Mouse (Mus musculus) cerebellum, postnatal 10 days (tissue): Measurements from ENCODE around the gene Npff.
A peak's percentile ranks its signal among the peaks of the same experiment; 100 is the strongest.

Experiments used
- DNase-seq, 2 experiments: peaks; one replicate each; pipeline ENCODE4 v3.0.0; 2021; ENCODE audit warnings: mixed read lengths in 2 of 2

The Npff gene

DNA sequence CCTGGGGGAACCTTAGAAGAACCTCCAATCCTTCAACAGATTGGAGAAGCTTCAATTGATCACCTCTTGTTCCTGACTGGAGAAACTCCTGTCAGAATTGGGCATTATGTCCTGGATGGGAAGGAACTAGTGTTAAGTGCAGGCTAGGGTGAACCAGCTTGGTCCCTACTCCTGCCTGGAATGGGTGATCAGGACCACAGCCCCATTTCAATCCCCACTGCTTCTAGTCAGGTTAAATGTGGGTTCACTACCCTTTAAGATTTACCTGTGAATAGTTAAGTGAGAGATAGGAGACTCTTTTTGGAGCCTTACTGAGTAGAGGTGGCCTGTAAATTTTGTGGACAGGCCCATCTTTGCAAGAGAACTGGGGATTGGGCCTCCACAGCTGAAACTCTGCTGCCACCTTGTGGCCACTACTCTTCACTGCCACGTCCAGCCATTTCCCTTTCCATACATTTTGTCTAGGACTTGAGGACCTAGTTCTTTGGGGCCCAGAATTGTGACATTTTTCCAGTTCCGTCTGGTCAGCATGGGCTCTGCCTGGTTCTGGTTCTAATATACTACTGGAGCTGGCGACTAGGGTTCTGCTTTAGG lies at the start of gene Npff:
Npff (minus strand) TSS at position 51 of the 594 bp plus-strand sequence.
- DNase-seq: peak; percentile 90 to 93

DNA sequence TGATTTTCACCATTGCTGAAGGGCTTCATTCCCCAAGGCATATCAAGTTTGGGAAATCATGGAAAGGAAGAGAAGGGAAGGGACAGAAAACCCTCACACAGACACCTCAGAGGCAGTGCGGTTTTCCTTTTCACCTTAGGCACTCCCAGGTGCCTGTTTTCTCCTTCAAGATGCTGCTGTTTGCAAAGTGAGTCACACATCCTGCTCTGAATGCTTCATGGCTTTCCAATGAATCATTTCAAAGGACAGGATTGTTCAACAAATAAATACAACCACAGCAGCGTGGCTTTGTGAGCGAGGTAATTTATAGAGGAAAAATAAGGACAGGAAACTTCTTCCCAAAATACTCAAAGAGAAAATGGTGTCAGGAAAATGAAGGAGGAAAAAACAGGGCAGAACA lies 47.3 kb upstream of the Npff start:
- DNase-seq: no peak

DNA sequence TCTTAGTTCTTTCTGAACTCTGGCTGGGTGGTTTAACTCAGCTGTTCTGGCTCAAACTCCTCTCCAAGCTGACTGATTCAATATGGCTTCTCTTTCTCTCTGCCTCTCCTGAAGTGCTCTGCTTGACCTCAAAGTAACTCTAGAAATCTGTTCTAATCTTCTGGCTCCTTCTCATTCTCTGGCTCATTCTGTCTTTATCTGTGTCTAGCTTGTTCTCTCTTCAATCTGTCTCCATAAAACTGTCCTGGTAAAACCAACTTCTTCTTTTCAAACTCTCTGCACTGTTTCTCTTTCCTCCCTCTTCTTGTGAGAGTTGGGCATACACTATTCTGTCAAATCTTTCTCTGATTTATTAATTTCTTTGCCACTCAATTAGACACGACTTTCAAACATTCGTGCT lies 43.1 kb upstream of the Npff start:
- no peak for DNase-seq

DNA sequence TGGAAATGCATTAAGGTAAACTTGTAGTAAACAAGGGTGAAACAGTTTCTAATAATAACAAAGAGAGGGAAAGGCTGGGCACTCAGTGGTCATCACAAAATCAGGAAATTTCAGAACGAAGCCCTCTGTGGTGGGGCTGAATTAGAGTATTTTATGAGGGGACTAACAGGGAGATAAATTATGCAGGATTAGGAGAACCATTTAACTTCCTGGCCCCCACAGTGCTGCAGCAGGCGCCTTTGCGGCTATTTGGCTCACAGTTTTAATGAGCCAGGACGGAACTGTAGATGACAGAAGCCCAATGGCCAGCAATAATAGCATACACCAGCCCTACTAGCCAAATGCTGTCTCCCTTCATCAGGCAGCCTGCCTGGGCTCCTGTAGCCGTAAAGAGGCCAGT lies 38.9 kb upstream of the Npff start:
- peak; percentile 48 to 53 for DNase-seq

DNA sequence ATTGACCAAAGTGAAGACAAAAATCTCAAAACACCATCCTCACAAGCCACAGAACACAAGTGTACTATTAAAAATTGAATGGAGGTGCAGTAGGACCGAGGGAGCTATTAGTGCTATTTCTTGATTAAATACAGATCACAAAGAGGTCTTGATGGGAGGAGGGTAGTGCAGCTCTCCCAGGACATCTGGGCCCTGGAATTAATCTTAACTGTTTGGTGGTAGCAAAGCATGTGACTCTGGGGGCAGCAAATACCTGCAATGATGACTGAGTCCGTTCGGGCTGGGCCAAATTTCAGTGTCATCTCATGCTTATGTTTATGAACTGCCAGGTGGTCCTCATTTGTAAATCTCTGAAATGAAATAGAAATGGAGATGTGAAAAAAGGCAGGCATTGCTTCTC lies 38.3 kb upstream of the Npff start:
- no peak for DNase-seq

DNA sequence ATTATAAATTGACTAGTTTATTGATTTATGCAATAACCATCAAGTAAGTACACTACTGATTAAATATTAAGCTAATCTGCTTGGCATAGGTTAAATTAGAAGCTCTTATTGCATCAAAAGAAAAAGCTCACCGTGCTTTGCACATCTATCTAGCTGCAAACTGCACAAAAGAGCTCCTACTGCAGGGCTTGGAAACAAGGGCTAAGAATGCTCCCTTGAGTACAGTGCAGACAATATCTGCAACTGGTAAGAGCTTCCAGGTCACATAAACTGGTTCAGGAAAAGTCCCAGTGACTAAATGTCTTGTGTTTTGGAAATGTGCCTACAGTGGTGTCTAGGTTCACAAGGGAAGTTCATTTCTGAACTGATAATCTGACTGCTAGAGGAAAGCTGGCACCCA lies 37.7 kb upstream of the Npff start:
- DNase-seq: no peak

DNA sequence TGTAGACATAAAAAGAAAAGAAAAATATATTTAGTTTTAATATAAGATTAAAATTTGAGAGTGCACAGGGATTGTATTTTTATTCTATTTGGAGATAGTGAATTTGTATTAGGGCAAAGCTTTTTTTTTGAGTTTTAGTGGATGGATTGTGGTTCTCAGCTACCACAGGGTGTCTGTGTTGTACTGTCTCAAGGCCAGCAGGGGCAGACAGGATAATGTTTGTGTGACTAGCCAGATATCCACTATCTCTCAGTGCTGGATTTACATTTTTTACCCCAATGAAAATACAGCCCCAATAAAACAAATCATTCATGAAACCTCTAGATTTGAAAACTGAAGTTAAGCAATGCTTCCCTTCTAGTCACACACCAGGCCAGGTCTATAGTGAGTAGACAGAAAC lies 32.8 kb upstream of the Npff start:
- peak; percentile 38 to 55 for DNase-seq

DNA sequence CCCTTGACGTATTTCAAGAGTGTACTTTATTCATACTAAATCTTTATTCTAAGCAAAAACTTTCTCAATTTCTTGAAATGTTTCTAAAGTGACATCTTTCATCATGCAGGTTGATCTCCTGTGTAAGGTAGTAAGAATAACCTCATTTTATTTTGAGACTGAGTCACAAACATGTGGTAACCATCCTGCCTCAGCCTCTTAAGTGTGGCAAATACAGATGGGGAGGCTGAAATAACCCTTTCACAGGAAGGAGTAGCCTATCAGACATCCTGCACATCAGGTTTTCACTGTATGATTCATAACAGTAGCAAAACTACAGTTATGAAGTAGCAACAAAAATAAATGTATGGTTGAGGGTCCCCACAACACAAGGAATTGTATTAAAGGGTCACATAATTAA lies 30.8 kb upstream of the Npff start:
- no peak for DNase-seq

DNA sequence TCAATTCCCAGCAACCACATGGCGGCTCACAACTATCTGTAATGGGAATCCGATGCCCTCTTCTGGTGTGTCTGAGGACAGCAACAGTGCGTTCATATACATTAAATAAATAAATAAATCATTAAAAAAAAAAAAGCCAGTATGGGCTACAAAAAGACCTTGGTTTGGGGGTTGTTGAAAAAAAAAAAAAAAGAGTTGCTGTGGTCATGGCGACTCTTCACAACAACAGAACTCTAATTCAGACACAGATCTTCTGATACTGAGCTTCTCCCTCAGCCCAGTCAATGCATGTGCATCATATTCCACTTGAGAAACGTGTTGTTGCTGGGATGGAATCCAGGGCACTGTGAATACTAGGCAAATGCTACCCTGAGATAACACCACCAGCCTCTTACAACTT lies 27.9 kb upstream of the Npff start:
- DNase-seq: no peak

DNA sequence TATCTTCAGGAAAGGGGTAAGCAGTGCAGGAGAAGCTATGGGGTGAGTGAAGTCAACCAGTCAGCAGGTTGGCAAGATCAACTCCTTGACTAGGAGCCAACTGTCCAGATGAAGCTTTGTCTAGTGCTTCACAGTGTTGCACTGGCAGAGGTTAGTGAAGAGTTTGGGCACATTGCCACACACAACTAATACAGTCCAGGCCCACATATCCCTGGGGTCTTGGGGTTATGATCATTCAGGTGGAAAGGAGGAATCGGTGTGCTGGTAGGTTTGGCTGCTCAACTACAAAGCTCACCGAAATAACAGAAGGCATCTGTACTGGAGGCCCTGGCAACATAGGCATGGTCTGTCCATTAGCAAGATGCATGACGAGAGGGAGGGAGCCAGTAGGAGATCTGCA lies 22.7 kb upstream of the Npff start:
- peak; percentile 98 for DNase-seq

DNA sequence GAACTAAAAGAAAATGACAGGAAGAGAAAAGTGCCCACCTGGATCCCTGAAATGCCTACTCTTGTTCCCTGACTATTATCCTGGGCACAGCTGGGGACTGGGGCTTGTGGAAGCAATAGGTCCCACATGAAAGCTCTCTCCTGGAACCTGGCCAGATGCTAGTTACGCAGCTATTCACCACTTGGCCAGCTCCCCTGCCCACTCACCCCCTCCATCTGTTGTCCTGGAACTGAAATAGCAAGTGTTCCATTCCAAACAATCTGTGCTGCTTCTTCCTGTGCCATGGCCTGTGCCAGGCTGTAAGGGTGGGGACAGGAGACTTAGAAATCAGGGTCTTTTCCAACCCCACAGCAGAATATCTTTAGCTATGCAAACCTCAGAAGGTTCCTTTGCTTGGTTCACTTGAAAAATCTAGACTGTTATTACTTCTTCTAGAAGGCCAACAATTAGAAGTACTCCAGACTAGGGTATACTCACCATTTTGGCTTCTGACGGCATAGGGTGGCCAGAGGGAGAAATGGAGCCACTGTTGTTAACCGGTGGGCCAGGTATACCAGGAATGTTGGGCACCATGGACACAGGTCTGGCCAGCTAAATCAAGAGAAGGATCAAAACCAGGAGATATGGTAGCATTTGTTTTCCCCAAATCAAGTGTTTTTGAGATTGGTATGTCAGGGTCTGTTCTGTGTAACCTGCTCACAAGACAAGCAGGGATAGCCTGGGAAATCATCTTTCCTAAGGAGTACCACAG lies 22.1 kb upstream of the Npff start:
- peak; percentile 99 to 100 for DNase-seq

DNA sequence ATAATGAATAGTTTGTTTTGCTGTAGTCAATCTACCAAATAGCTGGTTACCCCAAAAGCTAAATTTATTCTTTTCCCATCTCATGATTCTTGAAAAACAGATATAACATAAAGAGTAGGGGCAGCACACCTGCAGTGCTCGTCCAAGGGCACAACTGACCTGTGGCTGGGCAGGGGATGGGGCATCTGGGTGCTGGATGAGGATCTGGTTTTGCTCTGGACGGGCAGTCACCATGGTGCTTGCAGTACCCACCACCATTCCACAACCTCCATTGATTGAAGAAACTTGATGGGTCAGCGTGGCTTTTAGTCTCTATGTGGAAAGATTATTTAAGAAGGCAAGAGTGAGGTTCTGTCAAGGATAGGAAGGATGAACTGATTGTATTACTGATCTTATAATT lies 21.5 kb upstream of the Npff start:
- DNase-seq: peak; percentile 45 to 60

DNA sequence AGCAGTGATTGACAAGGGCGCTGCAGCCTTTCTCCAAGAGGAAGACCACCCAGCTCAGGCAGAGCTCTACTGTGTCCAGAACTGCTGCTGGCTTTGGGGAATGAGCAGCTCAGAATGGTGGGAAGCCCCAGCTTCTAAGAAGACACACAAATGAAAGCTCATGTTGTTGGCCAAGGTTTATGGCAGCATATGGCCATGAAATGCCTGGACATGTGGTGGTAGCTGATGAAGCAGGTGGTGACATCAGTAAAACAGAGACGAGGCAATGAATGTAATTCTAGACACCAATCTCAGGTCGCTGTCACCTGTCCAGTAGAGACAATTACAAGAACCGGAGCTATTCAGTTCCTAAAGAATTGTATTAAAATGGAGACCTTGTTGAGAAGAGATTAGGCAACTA lies 20.1 kb upstream of the Npff start:
- peak; percentile 84 to 86 for DNase-seq

DNA sequence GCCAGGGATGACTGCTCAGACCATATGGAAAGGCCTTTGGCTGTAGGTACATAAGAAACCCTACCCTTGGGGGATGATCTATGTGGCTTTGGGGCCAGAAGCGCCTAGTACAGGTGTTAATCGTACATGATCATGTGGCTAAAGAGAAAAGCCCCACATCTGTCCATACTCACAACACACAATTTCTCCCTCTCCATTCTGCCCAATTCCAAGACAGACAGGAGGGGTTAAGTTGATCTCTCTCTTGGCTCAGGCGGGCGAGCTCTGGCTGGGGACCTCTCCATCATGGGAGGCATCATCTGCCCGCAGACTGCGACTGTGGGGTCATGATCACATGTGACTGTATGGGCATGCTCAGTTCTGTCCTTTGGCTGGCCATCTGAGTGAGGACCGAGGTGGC lies 9.2 kb upstream of the Npff start:
- DNase-seq: peak in 1 of 2 experiments; percentile 17

DNA sequence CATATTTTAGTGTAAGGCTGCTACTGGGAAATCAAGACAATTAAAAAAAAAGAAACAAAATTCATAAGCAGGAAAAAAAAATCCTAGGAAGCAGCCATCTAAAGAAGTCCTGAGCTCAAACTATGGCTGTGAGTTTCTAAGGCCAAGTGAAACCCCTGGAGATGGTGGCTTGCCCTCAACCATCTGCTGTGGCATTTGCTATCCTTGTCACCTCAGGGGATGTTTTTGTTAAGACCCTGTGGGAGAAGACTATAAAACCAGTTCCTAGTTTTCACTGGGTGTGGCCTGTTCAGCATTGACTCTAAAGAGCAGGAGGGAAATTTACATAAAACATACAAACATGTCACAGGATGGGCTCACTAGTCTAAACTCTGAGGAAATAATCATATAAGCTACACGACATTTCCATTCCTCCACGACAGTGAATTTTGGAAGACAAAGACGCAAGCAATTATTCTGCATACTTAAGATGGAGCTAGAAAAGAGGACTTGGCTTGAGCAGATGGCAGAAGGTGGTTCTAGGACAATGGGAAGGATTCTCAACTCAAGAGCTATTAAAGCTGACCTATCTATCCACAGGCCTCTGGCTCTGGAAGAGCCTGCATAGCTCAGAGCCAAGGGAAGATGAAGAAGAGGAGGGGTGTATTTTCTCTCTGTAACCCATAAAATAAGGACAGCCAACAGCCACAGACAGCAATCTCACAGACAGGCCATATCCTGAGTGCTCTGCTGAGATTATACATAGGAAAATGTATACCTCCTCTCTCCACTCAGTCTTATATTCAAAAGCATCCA lies 7.6 kb upstream of the Npff start:
- DNase-seq: peak; percentile 66 to 68

DNA sequence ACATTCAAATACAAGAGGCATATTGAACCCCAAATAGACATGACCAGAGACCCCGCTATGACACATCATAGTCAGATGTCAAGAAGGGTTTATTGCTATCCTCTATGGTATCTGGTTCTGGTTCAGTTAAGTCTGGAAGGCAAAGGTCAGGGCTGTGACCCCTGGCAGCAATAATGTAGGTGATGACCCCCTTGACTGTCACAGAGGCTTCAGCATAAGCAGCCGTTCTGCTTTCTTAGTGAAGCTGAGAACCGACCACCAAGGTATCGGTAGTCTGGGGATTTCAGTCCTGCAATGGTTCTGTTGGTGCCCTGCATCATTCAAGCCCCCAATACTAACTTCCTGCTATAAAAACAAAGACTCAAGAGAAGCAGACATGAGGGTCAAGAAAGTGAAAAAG lies 6.8 kb upstream of the Npff start:
- DNase-seq: no peak

DNA sequence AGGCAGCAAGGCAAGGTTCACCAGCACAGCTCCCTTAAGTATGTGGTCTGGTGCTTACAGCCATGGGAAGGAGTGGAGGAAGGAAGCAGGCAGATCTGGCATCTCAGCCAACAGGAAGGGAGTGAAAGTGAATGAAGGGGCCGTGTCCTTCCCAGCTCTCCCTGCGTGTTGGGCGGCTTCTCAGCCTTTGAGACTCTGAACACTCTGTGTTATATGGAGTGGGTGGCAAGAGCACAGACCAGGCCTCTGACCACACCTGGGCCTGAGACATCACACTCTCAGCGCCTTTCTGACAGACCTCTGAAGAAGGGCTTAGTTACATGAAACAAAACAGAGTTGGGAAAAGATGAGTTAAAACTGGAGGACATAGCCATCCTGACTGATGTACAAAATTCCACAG lies 5.8 kb upstream of the Npff start:
- no peak for DNase-seq

DNA sequence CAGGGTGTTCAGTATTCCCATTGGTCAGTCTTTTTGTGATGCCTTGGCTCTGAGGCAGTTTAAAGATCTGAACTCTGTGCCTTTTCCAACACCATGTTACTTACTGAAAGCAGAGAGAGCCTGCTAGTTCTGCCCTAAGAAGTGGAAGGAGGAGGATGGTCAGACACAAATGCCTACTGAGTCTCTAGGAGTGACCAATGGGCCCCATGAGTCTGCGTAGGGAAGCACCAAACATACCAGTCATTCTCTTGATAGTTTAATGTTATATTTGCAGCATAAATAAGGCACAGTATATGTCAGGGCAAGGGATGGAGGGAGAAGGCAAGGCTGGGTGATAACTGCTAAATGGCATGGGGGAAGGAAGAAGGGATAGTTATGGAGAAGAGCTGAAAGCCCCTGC lies 3.7 kb upstream of the Npff start:
- DNase-seq: no peak

DNA sequence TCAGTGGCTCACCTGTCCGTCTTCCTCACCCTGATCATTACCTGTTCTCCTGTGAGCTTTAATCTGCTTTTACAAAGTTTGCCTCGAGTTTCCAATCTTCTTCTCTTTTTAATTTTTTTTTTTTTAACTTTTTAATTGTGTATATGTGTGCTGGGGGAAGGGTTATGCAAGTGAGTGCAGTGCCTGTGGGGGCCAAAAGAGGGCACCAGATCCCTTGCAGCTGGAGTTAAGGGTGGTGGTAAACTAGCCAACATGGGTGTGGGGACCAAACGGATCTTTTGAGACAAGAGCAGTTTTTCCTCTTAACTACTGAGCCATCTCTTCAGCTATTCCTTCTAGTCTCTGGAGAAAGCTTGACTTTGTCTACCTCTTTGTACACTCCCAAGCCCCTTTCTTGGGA lies 3.2 kb upstream of the Npff start:
- DNase-seq: peak; percentile 59 to 63

DNA sequence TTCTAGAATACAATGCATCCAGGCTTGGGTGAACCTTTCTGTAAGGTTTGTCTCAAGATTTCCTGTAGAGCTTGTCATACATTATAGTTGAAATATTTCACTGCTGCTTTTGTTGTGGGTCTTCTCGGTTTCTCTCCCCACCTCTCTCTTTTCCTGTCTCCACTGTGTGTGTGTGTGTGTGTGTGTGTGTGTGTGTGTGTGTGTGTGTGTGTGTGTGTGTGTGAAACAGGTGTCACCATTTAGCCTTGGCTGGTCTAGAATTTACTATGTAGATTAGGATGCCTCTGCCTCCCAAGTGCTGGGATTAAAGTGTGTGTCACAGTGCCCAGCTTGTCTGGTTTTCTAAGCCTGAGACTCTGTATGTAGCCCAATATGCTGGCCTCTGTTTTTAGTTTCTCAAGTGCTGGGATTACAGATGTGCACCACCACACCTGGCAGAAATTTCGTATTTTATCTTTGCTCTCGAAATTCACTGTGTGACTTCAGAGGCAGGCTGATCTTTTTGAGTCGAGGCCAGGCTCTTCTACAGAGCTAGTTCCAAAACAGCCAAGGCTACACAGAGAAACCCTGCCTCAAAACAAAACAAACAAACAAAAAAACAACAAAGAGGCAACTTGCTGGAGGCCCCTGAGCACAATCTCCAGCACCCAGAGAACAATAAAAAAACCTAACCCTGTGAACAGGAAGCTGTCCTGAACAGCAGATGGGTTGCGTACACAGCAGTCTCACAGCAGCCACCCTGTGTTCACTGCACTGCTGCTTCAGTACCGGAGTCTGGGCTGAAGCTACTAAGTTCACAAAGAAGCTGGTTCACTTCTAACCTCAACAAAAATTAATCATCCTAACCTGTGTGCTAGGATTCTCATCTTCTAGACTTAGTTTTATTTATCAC lies 1.6 kb upstream of the Npff start:
- no peak for DNase-seq

DNA sequence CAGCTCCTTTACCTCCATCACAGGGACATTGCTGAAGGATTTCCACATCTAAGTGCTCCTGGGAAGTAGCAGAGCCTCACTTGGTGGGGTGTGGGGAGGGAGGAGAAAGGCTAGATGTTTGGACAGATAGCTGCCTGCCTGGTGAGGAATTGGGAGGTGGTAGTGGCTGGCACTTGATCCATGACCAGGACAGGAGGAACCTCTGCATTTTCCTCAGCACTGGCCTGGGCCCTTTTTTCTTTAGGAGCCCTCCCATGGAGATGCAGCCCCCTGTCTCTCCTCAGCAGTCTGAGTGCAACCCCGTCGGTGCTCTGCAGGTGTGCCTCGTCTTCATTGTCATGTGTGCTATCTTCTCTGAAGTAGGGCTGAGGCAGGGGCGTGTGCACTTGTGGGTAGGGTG lies 3.3 kb downstream of the Npff start:
- no peak for DNase-seq

DNA sequence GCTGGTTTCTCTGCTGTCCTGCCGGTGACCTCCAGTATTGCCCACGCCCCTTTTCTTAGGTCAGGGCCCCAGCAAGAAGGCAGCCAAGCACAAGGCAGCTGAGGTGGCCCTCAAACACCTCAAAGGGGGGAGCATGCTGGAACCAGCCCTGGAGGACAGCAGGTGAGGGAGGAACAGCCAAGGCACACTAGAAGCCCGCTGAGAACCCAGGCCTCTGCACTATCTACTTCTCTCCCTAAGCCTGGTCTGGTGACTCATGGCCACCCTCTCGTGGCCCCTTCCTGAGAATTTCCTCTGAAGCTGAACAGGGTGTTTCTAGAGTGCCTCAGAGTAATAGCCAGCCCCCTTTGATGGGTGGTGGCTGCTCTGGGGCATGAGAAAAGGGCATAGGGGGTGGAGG lies 4.3 kb downstream of the Npff start:
- no peak for DNase-seq
